Mouse (Mus musculus): ENCODE data around the gene Ccdc187.
A peak's percentile ranks its signal among the peaks of the same experiment; 100 is the strongest.

Gene Ccdc187

GRCm38 (mm10) chr2:26315925-26316311, 21.6 kb upstream of the Ccdc187 start:
- DNase-seq: no peak

GRCm38 (mm10) chr2:26315072-26315924, 20.9 kb upstream of the Ccdc187 start, which contains the start of gene Gpsm1:
TSS of gene Gpsm1 (plus strand) at chr2:26315515.
- DNase-seq: peak; percentile 70 to 73

GRCm38 (mm10) chr2:26314281-26315071, 20.1 kb upstream of the Ccdc187 start:
- no peak for DNase-seq

- no peak for DNase-seq
Measured at GRCm38 (mm10) chr2:26313394-26313793, 19.0 kb upstream of the Ccdc187 start.

- DNase-seq: no peak
Measured at GRCm38 (mm10) chr2:26312812-26313211, 18.5 kb upstream of the Ccdc187 start.

GRCm38 (mm10) chr2:26311936-26312335, 17.6 kb upstream of the Ccdc187 start:
- no peak for DNase-seq

- no peak for DNase-seq
Measured at GRCm38 (mm10) chr2:26309739-26310138, 15.4 kb upstream of the Ccdc187 start.

- DNase-seq: no peak
Measured at GRCm38 (mm10) chr2:26306702-26307101, 12.3 kb upstream of the Ccdc187 start.

GRCm38 (mm10) chr2:26305555-26305954, 11.2 kb upstream of the Ccdc187 start:
- DNase-seq: no peak

GRCm38 (mm10) chr2:26304711-26305110, 10.4 kb upstream of the Ccdc187 start:
- DNase-seq: no peak

- no peak for DNase-seq
Measured at GRCm38 (mm10) chr2:26302005-26302503, 7.7 kb upstream of the Ccdc187 start.

GRCm38 (mm10) chr2:26300808-26301174, 6.4 kb upstream of the Ccdc187 start:
- DNase-seq: peak; percentile 85 to 87

- no peak for DNase-seq
Measured at GRCm38 (mm10) chr2:26300161-26300807, 5.9 kb upstream of the Ccdc187 start.

- DNase-seq: no peak
Measured at GRCm38 (mm10) chr2:26299336-26299735, 5.0 kb upstream of the Ccdc187 start.

GRCm38 (mm10) chr2:26298856-26299230, 4.5 kb upstream of the Ccdc187 start:
- no peak for DNase-seq

GRCm38 (mm10) chr2:26298208-26298855, 4.0 kb upstream of the Ccdc187 start:
- DNase-seq: no peak

GRCm38 (mm10) chr2:26296606-26297195, 2.3 kb upstream of the Ccdc187 start:
- DNase-seq: no peak

GRCm38 (mm10) chr2:26290133-26290532, 4.2 kb downstream of the Ccdc187 start:
- DNase-seq: no peak

GRCm38 (mm10) chr2:26286391-26286790, 8.0 kb downstream of the Ccdc187 start:
- DNase-seq: no peak

GRCm38 (mm10) chr2:26285804-26286203, 8.6 kb downstream of the Ccdc187 start:
- DNase-seq: no peak

GRCm38 (mm10) chr2:26280594-26280993, 13.8 kb downstream of the Ccdc187 start:
- no peak for DNase-seq

- DNase-seq: no peak
Measured at GRCm38 (mm10) chr2:26279712-26280111, 14.6 kb downstream of the Ccdc187 start.
